Mouse (Mus musculus) CH12.LX (cell line): ENCODE results near the gene Atp8b4. TPM values are rescaled to one million over a fixed set of nuclear protein-coding genes. Genes with fewer than 3 reads are reported as not detected.

ENCODE experiments used
- DNase-seq: peaks from one replicate; pipeline ENCODE4 v3.0.0-alpha.2; 2013; ENCODE audit errors: extremely low read depth
- H3K27ac ChIP-seq: 2 replicates; pipeline ENCODE4 v1.5.1; 2012; ENCODE audit warnings: low read depth, mild to moderate bottlenecking, control low read depth, moderate library complexity; ENCODE audit not compliant: insufficient read depth
- H3K27me3 ChIP-seq: replicated peaks from 2 replicates; pipeline ENCODE3; 2012; ENCODE audit warnings: inconsistent platforms
- H3K36me3 ChIP-seq, 2 experiments: replicated peaks in 1 of 2; 2 replicates each; pipeline versions ENCODE3 to v1.6.1; 2012; ENCODE audit warnings: inconsistent platforms in 1 of 2, low read length in 1 of 2, mild to moderate bottlenecking in 1 of 2, mixed read lengths in 1 of 2, moderate library complexity in 1 of 2; ENCODE audit not compliant: control insufficient read depth in 1 of 2, insufficient read depth in 1 of 2
- H3K4me1 ChIP-seq, 2 experiments: 2 replicates each; pipeline ENCODE4 v1.6.1; 2012; ENCODE audit warnings: inconsistent platforms in 1 of 2, moderate library complexity in 1 of 2; ENCODE audit not compliant: insufficient read depth in 2 of 2, control insufficient read depth in 1 of 2
- H3K4me2 ChIP-seq: 2 replicates; pipeline ENCODE4 v1.6.1; 2012; ENCODE audit warnings: low read depth, mild to moderate bottlenecking, control low read depth; ENCODE audit not compliant: poor library complexity, insufficient read depth, severe bottlenecking
- H3K4me3 ChIP-seq, 3 experiments: fragments of 150-350 bp in 1 of 3; sonication (generic) in 1 of 3; replicated peaks in 1 of 3; 2 replicates each; pipeline versions ENCODE3 to v1.5.1; 2011 to 2012; ENCODE audit warnings: low read depth in 2 of 3, low read length in 2 of 3, mild to moderate bottlenecking in 2 of 3, moderate library complexity in 2 of 3, control low read depth in 1 of 3, improper control_type of control experiment in 1 of 3, inconsistent platforms in 1 of 3, mixed read lengths in 1 of 3; ENCODE audit not compliant: poor library complexity in 1 of 3
- H3K79me2 ChIP-seq: replicated peaks from 2 replicates; pipeline ENCODE4 v1.6.1; 2012; ENCODE audit warnings: mild to moderate bottlenecking, moderate library complexity; ENCODE audit not compliant: control insufficient read depth, poor library complexity, insufficient read depth, severe bottlenecking; ENCODE audit errors: extremely low read depth
- H3K9ac ChIP-seq: 2 replicates; pipeline ENCODE4 v1.6.1; 2012; ENCODE audit warnings: low read depth, mild to moderate bottlenecking, control low read depth, moderate library complexity; ENCODE audit not compliant: insufficient read depth
- H3K9me3 ChIP-seq: replicated peaks from 2 replicates; pipeline ENCODE3; 2012; ENCODE audit warnings: low read length, inconsistent platforms, mixed read lengths
- BHLHE40 ChIP-seq: IDR thresholded peaks from 2 replicates; pipeline ENCODE4 v1.6.1; 2011; ENCODE audit warnings: mild to moderate bottlenecking, low read depth, low read length, improper control_type of control experiment
- CHD1 ChIP-seq: IDR thresholded peaks from 2 replicates; pipeline ENCODE4 v1.6.1; 2012; ENCODE audit warnings: low read depth, low read length, improper control_type of control experiment, inconsistent platforms
- CTCF ChIP-seq, 2 experiments: IDR thresholded peaks in 1 of 2; conservative IDR thresholded peaks in 1 of 2; 2 replicates each; pipeline ENCODE4 v1.5.1; 2011 to 2012; ENCODE audit warnings: low read depth in 2 of 2, low read length in 2 of 2, improper control_type of control experiment in 1 of 2, inconsistent platforms in 1 of 2, mild to moderate bottlenecking in 1 of 2, moderate library complexity in 1 of 2
- E2F4 ChIP-seq: IDR thresholded peaks from 2 replicates; pipeline ENCODE4 v1.6.1; 2011; ENCODE audit warnings: low read depth, low read length, improper control_type of control experiment; ENCODE audit not compliant: insufficient replicate concordance
- HCFC1 ChIP-seq: IDR thresholded peaks from 2 replicates; pipeline ENCODE4 v1.6.1; 2012; ENCODE audit warnings: low read depth, mild to moderate bottlenecking, inconsistent platforms, low read length, improper control_type of control experiment
- IRF4 ChIP-seq: IDR thresholded peaks from 2 replicates; pipeline ENCODE4 v1.6.1; 2014; ENCODE audit warnings: low read depth, mild to moderate bottlenecking, inconsistent platforms, low read length, improper control_type of control experiment
- JUND ChIP-seq: conservative IDR thresholded peaks from 2 replicates; pipeline ENCODE4 v1.6.1; 2011; ENCODE audit warnings: low read depth, low read length, improper control_type of control experiment
- MAFK ChIP-seq: IDR thresholded peaks from 2 replicates; pipeline ENCODE4 v1.6.1; 2011; ENCODE audit warnings: low read length, improper control_type of control experiment; ENCODE audit not compliant: insufficient replicate concordance
- MEF2A ChIP-seq: IDR thresholded peaks from 2 replicates; pipeline ENCODE4 v1.6.1; 2014; ENCODE audit warnings: low read depth, mild to moderate bottlenecking, inconsistent platforms, low read length, improper control_type of control experiment, borderline replicate concordance
- MYC ChIP-seq: IDR thresholded peaks from 2 replicates; pipeline ENCODE4 v1.6.1; 2011; ENCODE audit warnings: low read depth, mild to moderate bottlenecking, improper control_type of control experiment, low read length
- NRF1 ChIP-seq: IDR thresholded peaks from 2 replicates; pipeline ENCODE4 v1.6.1; 2014; ENCODE audit warnings: low read depth, mild to moderate bottlenecking, inconsistent platforms, low read length, improper control_type of control experiment, moderate library complexity
- PAX5 ChIP-seq: IDR thresholded peaks from 2 replicates; pipeline ENCODE4 v1.6.1; 2012; ENCODE audit warnings: low read length, inconsistent platforms, mixed read lengths
- POLR2AphosphoS2 ChIP-seq: IDR thresholded peaks from 2 replicates; pipeline ENCODE4 v1.6.1; 2011; ENCODE audit warnings: low read depth, low read length, improper control_type of control experiment
- RAD21 ChIP-seq: IDR thresholded peaks from 2 replicates; pipeline ENCODE4 v1.6.1; 2011; ENCODE audit warnings: low read depth, mild to moderate bottlenecking, low read length, improper control_type of control experiment, moderate library complexity
- RCOR1 ChIP-seq: conservative IDR thresholded peaks from 2 replicates; pipeline ENCODE4 v1.6.1; 2012; ENCODE audit warnings: low read depth, mild to moderate bottlenecking, inconsistent platforms, low read length, improper control_type of control experiment
- SIN3A ChIP-seq: IDR thresholded peaks from 2 replicates; pipeline ENCODE4 v1.6.1; 2012; ENCODE audit warnings: low read length, improper control_type of control experiment, inconsistent platforms
- SMC3 ChIP-seq: IDR thresholded peaks from 2 replicates; pipeline ENCODE4 v1.6.1; 2011; ENCODE audit warnings: low read depth, low read length, improper control_type of control experiment
- TCF12 ChIP-seq: IDR thresholded peaks from 2 replicates; pipeline ENCODE4 v1.6.1; 2014; ENCODE audit warnings: low read depth, mild to moderate bottlenecking, inconsistent platforms, low read length, improper control_type of control experiment
- USF1 ChIP-seq: IDR thresholded peaks from 2 replicates; pipeline ENCODE4 v1.6.1; 2014; ENCODE audit warnings: low read depth, mild to moderate bottlenecking, inconsistent platforms, low read length, improper control_type of control experiment
- USF2 ChIP-seq: conservative IDR thresholded peaks from 2 replicates; pipeline ENCODE4 v1.6.1; 2011; ENCODE audit warnings: low read depth, low read length, improper control_type of control experiment
- ZC3H11A ChIP-seq: IDR thresholded peaks from 2 replicates; pipeline ENCODE4 v1.6.1; 2012; ENCODE audit warnings: low read depth, mild to moderate bottlenecking, inconsistent platforms, low read length, improper control_type of control experiment
- ZMIZ1 ChIP-seq: IDR thresholded peaks from 2 replicates; pipeline ENCODE4 v1.6.1; 2012; ENCODE audit warnings: low read depth, mild to moderate bottlenecking, inconsistent platforms, low read length, improper control_type of control experiment
- ZNF384 ChIP-seq: IDR thresholded peaks from 2 replicates; pipeline ENCODE4 v1.6.1; 2012; ENCODE audit warnings: low read depth, low read length, improper control_type of control experiment, inconsistent platforms
- dilution Hi-C: fragments of 300-500 bp; cut with MboI; formaldehyde crosslinking; loops from 2 replicates; pipeline ENCODE4 v1.14.3; 2020; ENCODE audit warnings: low sequenced_read_pairs; ENCODE audit not compliant: extremely low pct_unique_long_range_greater_than_20kb, extremely low pct_ligation_motif_present
- in situ Hi-C: fragments of 300-500 bp; cut with MboI; formaldehyde crosslinking; loops from 3 replicates; pipeline ENCODE4 v1.14.3; 2019; ENCODE audit warnings: low sequenced_read_pairs, low pct_ligation_motif_present, low pct_unique_long_range_greater_than_20kb, mixed read lengths
- polyA plus RNA-seq: library from polyadenylated mRNA; unstranded; fragments of >175 nt; gene quantifications from 2 replicates; pipeline ENCODE4 v1.2.1, GENCODE M21; 2012; ENCODE audit warnings: low read depth; ENCODE audit not compliant: insufficient read length
- total RNA-seq, 2 experiments: library from RNA; depleted of rRNA; stranded (reverse); fragments of 300-350 nt in 1 of 2; fragments of >200 nt in 1 of 2; gene quantifications; 2 replicates each; pipeline ENCODE4 v1.2.3; 2012 to 2014

The Atp8b4 gene
- total and polyA plus RNA-seq, 3 experiments: 0.50 to 1.9 (median 0.79) TPM

DNA sequence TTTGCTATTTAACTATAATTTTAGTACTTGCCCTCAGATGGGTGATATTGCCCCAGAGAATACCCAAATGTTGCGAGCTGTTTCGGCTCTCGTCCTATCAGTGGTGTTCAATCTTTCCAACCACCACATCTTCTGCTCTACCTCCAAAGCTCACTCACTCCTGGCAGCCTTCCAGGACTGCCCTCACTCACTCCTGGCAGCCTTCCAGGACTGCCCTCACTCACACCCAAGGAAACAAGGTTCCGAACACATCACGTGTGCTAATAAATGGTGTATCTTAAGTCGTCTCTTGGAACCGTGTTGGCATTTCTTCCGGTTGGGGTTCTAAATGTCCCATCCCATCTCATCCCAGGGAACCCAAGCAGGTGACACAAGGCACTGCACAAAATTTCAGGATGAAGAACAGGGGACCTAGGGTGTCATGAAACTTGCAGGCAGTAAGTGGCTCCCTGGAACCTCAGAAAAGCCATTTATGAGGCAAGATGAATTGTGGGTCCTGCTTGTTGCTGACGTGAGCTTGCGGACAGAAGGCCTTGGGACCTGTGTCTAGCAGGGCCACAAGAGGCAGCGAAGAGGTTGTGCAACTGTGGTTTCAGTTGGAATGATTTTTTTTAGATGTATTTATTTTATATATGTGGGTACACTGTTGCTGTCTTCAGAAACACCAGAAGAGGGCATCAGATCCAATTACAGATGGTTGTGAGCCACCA is 19.6 kb upstream of the Atp8b4 start:
- no peak overlapping the region for H3K9ac ChIP-seq
- in situ Hi-C loops: no loop called here
- H3K4me3 ChIP-seq: no peak overlapping the region
- H3K36me3 ChIP-seq: no peaks in the 10 kb centered on the region
- peaks cover 8 to 9% of the 10 kb centered on the region in 2 experiments for H3K4me1 ChIP-seq
- no peak overlapping the region for H3K27ac ChIP-seq
- dilution Hi-C loops: no loop called here
- no peak for DNase-seq
- TF ChIP-seq HCFC1 (no peak), USF2 (no peak), PAX5 (no peak), MAFK (no peak), MYC (no peak), ZMIZ1 (no peak), E2F4 (no peak), POLR2AphosphoS2 (no peak), ZC3H11A (no peak), TCF12 (0 out of 2 replicates have a peak, but pooled peaks have one; percentile 7), NRF1 (no peak), JUND (no peak), USF1 (peak; percentile 25; the same call in 1 of the 2 replicates), SMC3 (no peak), CTCF (conservative IDR thresholded peaks at IDR 0.05 in 1 of 2, IDR thresholded peaks at IDR 0.05 in 1 of 2; ENCODE audit: low read depth in 2 of 2, low read length in 2 of 2) (peak in 1 of 2 experiments; percentile 25; a peak in 2 of 4 replicates), ZNF384 (no peak), IRF4 (no peak), CHD1 (no peak), SIN3A (no peak), MEF2A (no peak), RAD21 (no peak), RCOR1 (no peak), BHLHE40 (peak; percentile 80)
- H3K27me3 ChIP-seq: no peaks in the 10 kb centered on the region
- H3K9me3 ChIP-seq: no peaks in the 10 kb centered on the region
- peak overlapping the region; percentile 3; the same call in 1 of the 2 replicates for H3K4me2 ChIP-seq
- no peaks in the 10 kb centered on the region for H3K79me2 ChIP-seq
